Mouse (Mus musculus): Measurements from ENCODE around the gene Gm26938.

The Gm26938 gene

DNA sequence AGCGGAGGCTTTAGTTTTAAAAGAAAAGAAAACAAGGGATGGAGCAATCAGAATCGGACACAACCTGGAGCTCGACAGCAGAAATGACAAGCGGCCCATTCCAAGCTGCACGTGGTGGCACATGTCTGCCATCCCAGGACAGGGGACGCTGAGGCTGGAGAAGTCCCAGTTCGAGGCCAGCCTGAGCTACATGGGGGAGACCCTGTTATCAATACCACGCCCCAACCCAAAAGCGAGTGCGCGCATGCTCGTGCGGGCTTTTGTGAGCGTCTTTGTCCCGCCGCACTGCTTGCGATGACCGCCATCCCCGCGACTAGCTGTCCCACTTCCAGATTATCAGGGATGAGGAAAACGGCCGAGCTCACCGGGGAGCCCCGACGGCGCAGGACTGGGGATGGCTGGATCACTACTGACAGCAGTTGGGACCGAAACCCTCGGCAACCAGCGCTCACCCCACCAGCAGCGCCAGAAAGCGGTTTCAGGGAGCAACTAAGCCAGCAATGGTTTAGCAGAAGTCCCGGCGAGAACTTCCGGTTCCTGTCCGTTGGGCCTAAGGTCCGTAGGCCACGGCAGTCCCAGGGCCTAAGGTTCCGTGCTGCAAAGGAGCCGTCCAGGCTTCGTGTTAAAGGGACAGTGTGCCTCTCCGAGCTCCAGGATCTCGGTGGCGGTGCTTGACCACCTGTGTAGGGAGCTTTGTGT, at the start of gene Gm26938, which contains the start of gene Psmg3:
Gene Gm26938, minus strand, starts transcription at position 51 of the 699 bp plus-strand sequence.
Gene Psmg3, minus strand, starts transcription at position 529 of the 699 bp plus-strand sequence.
- POLR2A ChIA-PET: interaction anchor here (0.5 to 1.5 kb wide), 15 partner anchors 14 to 699 kb away, joined by 3 to 6 read pairs (median 3); no protein-coding TSS in a partner anchor
- CTCF ChIA-PET: interaction anchor here in 3 of 4 experiments (0.6 to 1.2 kb wide), 6 partner anchors 9 to 465 kb away, joined by 3 to 5 read pairs (median 4); no protein-coding TSS in a partner anchor

DNA sequence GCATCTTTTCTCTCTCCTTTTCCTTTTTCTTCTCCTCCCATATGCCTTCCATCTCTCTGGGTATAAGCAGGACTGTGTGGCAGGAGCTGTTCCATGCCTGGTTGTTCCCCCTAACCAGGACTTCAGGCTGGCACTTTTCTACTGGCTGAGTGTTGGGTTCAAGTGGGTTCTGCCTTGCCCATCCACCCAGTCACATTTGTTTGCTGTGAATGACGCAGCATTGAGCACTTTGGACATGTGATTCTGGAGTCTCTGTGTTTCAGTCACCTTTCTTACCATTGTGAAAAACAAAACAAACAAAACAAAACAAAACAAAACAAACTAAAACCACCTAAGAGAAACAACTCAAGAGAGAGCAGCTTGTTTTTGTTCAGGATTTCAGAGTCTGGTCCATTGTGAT, 45.3 kb upstream of the Gm26938 start:
- CTCF ChIA-PET: interaction anchor here in 1 of 4 experiments (0.6 to 1.2 kb wide), 3 partner anchors 21 to 85 kb away, joined by 3 read pairs; no protein-coding TSS in a partner anchor
- POLR2A ChIA-PET: no interaction called here

DNA sequence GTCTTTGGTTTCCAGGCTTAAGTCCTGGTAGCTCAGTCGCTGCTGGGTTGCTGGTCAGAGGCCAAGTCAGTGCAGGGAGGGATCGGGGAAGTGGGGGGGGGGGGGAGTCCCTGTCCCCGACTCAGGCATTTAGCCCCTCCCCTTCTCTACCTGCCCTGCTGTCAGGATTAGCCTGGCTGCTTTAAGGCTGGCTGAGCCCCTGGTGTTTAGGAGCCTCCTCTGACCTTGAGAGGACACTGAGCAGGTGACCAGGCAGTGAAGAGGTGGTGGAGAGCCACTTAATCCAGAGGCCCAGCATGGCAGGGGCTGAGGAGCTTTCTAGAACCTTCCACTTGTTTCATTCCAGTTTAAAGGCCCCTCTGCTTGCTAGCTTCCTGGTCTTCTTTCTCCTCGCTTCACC, 44.7 kb upstream of the Gm26938 start:
- ChIA-PET POLR2A (interaction anchor here in 2 of 4 experiments (0.7 to 1.2 kb wide), 4 partner anchors 19 to 192 kb away, joined by 3 to 9 read pairs (median 3); no protein-coding TSS in a partner anchor), CTCF (interaction anchor here (0.5 to 1.2 kb wide), 9 partner anchors 9 to 879 kb away, joined by 3 to 8 read pairs (median 5); no protein-coding TSS in a partner anchor)

DNA sequence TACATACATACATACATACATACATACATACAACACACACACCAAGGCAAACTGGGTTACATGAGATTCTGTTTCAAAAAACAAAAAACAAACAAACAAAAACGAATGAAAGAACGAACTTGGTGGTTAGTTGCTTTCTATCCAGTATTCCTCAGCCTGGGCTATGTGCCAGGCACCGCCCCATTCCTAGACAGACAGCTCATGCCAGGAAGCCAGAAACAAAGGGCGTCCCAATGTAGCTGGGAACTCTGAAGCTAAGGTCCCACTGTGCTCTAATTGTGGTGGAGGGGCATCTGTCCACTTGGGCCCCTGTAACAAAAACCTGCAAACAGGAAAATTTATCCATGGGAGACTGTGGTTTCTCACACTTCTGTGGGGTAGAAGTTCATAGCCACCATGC, 36.6 kb upstream of the Gm26938 start:
- CTCF ChIA-PET: interaction anchor here in 1 of 4 experiments (1.1 kb wide), 1 partner anchor 71 kb away, joined by 3 read pairs; no protein-coding TSS in a partner anchor
- POLR2A ChIA-PET: no interaction called here

DNA sequence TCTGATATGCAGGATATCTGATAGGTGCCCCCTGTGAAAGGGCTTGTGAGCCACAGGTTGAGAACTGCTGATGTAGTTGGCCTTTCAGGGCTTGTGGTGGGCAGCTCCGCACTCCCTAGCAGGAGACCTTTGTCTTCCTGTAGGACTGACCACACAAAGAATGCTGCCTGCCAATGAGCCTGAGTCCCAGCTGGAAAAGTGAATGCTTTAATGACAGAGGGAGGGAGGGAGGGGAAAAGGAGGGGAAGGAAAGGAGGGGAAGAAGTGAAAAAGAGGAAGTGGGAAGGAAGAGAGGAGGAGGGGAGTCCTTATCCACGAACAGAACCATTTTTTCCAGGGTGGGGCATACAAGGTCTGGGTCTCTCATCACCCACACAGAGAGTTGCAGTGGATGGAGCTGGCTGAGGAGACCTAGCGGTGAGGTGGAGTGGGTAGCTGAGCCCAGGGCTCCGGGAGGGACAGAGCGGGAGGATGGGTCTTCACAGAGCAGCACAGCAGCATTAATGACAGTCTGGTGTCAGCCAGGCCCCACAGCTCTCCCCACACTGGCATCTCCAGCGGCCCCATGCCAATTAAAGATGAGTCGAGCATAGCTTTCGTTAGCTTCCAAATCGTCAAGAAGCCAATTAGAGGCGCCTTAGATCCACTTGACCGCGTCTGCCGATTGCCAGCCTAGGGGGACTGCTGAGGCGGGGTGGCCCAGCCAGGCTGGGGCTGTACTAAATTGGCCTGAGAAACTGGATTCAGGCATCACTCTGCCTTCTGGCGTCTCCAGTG, 34.3 kb upstream of the Gm26938 start:
- POLR2A ChIA-PET: interaction anchor here in 2 of 4 experiments (0.7 to 0.9 kb wide), 2 partner anchors 71 to 469 kb away, joined by 3 to 5 read pairs; no protein-coding TSS in a partner anchor
- CTCF ChIA-PET: interaction anchor here in 3 of 4 experiments (0.5 to 1.4 kb wide), 3 partner anchors 11 to 71 kb away, joined by 3 to 4 read pairs (median 3); no protein-coding TSS in a partner anchor

DNA sequence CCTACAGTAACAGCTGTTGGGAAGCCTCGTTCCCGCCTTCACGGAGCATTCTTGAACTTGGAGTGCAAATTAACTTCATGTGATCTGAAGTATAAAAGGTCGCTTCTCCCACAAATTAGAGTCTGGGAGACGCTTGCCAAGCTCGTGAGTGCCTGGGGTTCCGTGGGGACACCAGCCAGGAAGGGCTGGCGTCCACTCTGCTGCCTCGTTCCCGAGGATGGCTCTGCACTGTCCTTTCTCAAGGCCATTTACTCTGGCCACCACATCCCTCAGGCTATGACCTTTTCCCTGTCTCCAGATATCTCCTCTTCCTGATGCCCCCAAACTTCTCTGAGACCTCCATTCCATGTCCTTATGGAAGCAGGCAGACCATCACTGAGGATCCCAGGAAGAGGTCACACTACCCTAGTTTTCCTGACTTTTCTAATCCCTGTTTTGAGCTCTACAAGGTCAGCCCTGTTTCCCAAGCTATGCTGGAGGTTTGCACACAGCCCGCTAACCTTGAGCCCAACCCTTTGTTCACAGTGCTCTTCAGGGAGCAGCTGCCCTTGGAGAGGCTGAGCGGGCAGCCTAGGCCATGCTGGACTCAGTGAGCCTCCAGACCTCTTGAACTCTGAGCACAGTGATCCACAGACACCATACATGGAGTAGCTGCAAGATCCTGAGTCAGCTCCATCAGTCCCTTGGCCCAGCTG, 23.6 kb upstream of the Gm26938 start:
- CTCF ChIA-PET: interaction anchor here in 3 of 4 experiments (1.0 to 1.3 kb wide), 3 partner anchors 11 kb away, joined by 3 to 4 read pairs (median 4); no protein-coding TSS in a partner anchor
- POLR2A ChIA-PET: interaction anchor here in 3 of 4 experiments (0.5 to 1.5 kb wide), 4 partner anchors 25 to 569 kb away, joined by 3 to 5 read pairs (median 4); partner anchors contain the start of genes Eif3b (in 1 of the 3) and Micall2 (in 1 of the 3)

DNA sequence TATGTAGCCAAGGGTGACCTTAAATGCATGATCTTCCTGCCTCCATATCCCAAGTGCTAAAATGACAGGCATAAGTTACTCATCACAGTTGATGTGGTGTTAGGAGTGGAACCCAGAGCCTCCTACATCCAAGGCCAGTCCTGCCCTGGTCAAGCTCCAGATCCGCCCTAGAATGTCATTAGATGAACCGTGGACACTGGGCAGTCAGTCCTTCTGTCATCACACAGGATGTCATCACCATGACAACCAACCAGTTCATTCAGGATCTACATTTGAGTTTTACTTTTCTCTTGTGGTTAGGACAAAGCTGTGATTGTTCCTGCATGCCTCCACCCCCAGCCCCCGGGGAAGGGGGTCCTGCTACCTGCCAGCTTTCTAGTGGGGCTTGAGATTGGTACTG, 12.9 kb upstream of the Gm26938 start:
- ChIA-PET POLR2A (interaction anchor here in 3 of 4 experiments (0.6 to 0.7 kb wide), 6 partner anchors 9 to 582 kb away, joined by 3 to 5 read pairs (median 4); no protein-coding TSS in a partner anchor), CTCF (interaction anchor here (0.6 to 1.8 kb wide), 24 partner anchors 8 to 1130 kb away, joined by 3 to 7 read pairs (median 4); no protein-coding TSS in a partner anchor)

DNA sequence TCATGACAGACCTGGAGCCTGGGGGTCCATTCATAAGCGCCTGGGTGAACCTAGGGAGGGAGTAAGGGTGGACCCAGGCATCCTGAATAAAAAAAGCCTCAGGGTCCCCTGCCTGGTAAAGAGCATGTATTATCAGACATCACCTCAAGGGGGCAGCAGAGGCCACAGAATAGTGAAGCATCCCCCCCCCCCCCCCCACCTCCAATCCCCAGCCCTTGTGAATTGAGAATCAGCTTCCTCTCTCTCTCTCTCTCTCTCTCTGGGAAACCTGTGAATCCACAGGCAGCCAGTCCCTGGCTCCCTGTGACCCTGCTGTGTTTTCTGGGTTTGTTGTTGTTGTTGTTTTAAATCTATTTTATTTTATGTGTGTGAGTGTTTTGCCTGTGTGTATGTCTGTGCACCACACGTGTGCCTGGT, 12.3 kb upstream of the Gm26938 start:
- ChIA-PET CTCF (interaction anchor here (0.6 to 1.8 kb wide), 21 partner anchors 9 to 992 kb away, joined by 3 to 7 read pairs (median 4); no protein-coding TSS in a partner anchor), POLR2A (interaction anchor here in 3 of 4 experiments (0.6 to 0.7 kb wide), 4 partner anchors 62 to 583 kb away, joined by 3 to 5 read pairs (median 4); no protein-coding TSS in a partner anchor)

DNA sequence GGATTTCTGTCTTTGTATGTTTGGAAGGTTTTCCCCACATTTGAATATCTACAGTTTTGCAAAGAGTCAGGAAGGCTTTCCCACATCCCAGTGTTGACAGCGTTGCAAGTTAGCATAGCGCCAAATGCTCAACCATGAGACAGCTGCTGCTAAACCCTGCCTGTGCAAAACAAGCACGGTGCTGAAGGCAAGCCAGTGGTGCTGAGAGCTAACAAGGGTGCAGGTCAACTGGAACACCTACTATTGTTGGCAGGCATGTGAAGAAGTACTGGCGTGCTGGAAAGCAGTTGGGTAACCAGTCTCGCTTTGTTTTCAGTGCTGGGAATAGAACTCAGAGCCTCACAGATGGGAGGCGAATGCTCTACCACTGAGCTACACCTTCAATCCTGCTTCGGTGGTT, 9.5 kb upstream of the Gm26938 start:
- ChIA-PET CTCF (interaction anchor here in 1 of 4 experiments (0.6 kb wide), 1 partner anchor 15 kb away, joined by 4 read pairs; no protein-coding TSS in a partner anchor), POLR2A (interaction anchor here in 2 of 4 experiments (1.1 to 1.3 kb wide), 2 partner anchors 24 to 496 kb away, joined by 3 read pairs; partner anchors contain the start of gene Mrm2 (in 1 of the 2))

DNA sequence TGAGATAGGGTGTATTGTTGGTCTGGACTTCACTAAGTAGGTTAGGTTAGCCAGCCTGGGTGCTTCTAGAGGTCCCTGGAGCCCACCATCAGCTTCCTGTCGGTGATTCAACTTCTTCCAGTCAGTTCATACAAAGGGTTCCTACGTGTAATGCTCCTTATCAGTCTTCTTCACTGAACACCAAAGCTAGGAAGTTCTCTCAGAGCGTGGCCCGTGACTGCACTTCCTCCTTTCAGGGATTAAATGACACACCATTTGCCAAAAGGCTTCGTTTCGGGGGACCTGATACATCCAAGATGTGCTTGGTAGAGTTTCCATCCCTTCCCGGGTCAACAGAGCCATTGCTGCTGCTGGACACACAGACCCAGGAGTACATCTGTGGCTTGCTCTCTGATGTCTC, 5.9 kb upstream of the Gm26938 start:
- POLR2A ChIA-PET: no interaction called here
- CTCF ChIA-PET: no interaction called here

DNA sequence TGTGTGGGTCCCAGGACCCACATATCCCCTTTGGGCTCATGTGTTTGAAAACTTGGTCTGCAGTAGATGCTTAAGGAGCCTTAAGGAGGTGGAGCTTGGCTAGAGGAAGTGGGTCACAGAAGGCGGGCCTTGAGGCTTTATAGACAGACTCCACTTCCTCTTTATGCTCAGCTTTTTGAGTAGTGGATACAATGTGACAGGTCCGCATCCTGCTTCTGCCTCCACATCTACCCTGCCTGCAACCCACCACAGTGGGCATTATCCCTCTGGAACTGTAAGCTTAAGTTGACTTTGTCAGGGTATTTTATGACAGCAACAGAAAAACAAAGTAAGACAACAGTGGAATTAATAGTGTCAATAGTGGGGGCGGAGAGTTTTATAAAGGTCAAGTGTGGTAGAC, 4.5 kb upstream of the Gm26938 start:
- ChIA-PET POLR2A (no interaction called here), CTCF (interaction anchor here in 2 of 4 experiments (0.7 to 1.0 kb wide), 3 partner anchors 13 to 501 kb away, joined by 3 read pairs; partner anchors contain the start of gene Mrm2 (in 1 of the 2))

DNA sequence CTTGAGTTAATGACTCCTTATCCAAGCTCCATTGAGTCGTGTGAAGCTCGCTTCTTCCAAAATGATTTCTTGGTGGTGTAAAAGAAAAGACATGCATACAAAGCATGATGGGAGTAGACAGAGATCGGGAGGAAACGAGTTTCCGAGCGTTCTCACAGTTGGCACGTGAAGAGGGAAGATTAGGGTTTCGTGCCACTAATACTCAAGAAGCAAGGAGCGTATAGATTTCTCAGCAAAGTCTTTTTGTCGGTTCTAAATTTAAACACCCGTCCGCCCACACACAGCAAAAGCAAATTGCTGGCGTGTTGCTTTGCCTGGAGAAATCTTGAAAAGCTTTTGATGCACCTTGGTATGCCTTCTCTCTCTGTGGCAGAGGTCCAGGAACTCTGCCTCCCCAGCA, 3.2 kb upstream of the Gm26938 start:
- ChIA-PET POLR2A (interaction anchor here in 3 of 4 experiments (0.6 to 1.3 kb wide), 5 partner anchors 17 to 1886 kb away, joined by 3 to 5 read pairs (median 3); no protein-coding TSS in a partner anchor), CTCF (interaction anchor here in 3 of 4 experiments (0.5 to 1.1 kb wide), 5 partner anchors 9 to 993 kb away, joined by 3 to 6 read pairs (median 3); no protein-coding TSS in a partner anchor)

DNA sequence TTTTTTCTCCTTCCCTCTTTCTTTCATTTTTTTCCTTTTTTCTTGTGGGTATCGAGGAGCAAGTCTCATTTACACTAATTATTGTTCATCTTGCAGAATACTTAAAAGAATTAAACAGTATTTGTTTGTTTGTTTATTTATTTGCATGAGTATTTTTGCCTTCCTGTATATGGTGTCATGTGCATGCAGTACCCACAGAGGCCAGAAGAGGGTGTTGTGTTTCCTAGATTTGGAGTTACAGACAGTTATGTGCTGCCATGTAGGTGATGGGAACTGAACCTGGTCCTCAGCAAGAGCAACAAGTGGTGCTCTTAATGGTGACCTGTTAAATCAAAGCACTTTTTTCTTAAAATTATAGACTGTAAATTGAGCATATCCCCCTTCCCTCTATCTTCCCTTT, 1.4 kb upstream of the Gm26938 start:
- POLR2A ChIA-PET: no interaction called here
- CTCF ChIA-PET: no interaction called here

DNA sequence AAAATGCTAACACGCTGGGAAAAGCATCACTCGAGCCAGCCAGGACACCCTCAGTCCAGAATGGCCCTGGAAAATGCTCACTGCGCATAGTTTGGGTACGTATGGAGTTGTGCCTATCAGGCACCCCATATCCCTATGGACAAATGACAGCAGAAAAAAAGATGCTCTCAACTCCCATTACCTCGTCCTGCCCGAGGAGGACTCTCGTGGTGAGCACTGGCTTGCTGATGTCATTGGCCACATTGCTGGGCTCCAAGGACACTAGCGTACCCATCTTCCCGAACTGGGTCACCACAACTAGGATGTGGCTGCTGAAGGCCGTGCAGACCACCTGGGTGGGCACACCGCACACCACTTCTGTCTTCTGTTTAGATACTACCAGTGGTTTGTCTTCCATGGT, 260 bp downstream of the Gm26938 start:
- CTCF ChIA-PET: interaction anchor here in 3 of 4 experiments (0.6 to 1.2 kb wide), 5 partner anchors 8 to 108 kb away, joined by 3 to 5 read pairs (median 4); no protein-coding TSS in a partner anchor
- POLR2A ChIA-PET: interaction anchor here (0.5 to 1.5 kb wide), 9 partner anchors 16 to 699 kb away, joined by 3 to 6 read pairs (median 3); no protein-coding TSS in a partner anchor

DNA sequence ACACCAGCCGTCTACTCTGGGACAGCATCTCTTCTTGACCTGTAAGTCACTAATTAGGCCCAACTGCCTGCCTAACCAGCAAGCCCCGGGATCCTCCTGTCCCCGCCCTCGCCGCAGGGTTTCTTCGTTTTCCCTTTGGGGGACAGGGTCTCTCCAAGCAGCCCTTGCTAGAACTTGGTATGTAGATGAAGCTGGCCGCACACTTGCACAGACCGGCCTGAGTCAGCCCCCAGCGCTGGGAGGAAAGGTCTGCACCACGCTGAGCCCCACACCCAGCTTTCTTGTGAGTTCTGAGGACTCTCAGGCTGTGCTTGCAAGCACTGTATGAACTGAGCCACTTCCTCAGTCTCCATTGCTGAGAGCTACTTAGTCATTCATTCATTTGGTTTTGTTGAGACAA, 1.7 kb downstream of the Gm26938 start:
- ChIA-PET POLR2A (interaction anchor here in 3 of 4 experiments (0.6 to 2.1 kb wide), 6 partner anchors 10 to 119 kb away, joined by 3 to 9 read pairs (median 3); partner anchors contain the start of gene Ints1 (in 1 of the 3)), CTCF (interaction anchor here in 2 of 4 experiments (0.6 to 0.7 kb wide), 2 partner anchors 148 to 317 kb away, joined by 3 to 9 read pairs; no protein-coding TSS in a partner anchor)

DNA sequence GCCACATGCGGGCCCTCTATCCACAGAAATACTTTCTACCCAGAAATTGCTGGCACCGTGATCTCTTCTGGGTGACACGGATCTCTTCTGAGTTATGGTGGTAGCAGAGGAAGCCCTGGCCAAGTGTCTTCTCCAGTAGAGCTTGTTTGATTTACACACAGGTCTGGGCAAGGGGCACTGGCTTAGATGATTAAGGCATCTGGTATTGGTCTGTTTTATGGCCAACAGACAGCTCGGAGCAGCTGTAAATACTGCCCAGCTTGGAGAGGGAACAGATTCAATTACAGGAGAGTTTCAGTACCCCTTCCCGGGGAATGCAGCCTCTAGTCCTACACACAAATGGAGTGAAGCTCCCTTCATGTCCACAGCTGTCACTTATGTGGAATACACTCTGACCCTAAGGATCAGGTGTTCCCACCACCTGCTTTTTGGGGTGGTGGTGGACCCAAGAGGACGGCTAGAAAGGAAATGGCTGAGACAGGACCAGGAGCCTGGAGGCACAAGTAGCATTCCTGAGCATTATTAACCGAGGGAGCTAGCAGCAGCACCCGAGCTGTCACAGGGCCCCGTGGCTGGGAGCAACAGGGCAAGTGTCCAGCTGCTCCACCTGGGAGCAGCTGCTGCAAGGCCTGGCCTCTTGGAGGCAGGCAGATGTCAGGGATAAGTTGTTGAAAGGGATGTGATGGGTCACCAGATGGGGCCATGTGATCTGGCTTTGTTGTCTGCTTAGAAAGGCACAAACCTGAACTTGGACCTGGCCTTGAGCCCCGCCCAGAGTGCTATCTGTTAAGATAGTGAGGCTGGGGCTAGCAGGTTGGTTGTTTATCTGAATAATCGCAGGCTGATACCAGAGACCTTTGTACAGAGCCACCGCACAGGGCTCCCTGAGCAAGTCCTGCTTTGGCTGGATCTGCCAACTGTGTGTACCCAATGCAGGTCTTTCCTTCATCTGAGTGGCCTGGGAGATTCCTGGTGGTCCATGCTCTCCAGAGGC, 4.4 kb downstream of the Gm26938 start:
- POLR2A ChIA-PET: interaction anchor here in 2 of 4 experiments (0.6 to 2.0 kb wide), 13 partner anchors 9 to 510 kb away, joined by 3 to 7 read pairs (median 4); partner anchors contain the start of gene Mrm2 (in 1 of the 2)
- CTCF ChIA-PET: interaction anchor here in 1 of 4 experiments (0.9 to 1.4 kb wide), 2 partner anchors 12 to 18 kb away, joined by 3 to 5 read pairs; no protein-coding TSS in a partner anchor
